Mouse (Mus musculus) cerebellum, adult 9-11 months (tissue): ENCODE results near the gene Pfkm.

Source experiments
- DNase-seq: peaks from one replicate; pipeline ENCODE4 v3.0.0; 2022

The Pfkm gene

DNA sequence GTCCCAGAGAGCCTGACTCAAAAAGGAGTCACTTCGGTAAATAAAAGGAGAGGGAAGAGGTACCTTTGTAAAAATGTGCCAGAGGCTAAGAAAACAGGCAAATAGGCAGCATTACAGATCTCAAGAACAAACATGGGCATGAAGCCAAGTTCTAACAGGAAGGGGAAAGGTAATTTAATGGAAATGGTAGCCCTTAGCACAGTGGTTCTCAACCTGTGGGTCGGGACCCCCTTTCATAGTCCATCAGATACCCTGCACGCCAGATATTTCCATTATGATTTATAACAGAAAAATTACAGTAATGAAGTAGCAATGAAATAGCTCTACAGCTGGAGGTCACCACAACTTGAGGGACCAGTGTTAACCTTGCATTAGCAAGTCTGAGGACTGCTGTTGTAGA, 84.9 kb downstream of the Pfkm start:
- DNase-seq = no peak

DNA sequence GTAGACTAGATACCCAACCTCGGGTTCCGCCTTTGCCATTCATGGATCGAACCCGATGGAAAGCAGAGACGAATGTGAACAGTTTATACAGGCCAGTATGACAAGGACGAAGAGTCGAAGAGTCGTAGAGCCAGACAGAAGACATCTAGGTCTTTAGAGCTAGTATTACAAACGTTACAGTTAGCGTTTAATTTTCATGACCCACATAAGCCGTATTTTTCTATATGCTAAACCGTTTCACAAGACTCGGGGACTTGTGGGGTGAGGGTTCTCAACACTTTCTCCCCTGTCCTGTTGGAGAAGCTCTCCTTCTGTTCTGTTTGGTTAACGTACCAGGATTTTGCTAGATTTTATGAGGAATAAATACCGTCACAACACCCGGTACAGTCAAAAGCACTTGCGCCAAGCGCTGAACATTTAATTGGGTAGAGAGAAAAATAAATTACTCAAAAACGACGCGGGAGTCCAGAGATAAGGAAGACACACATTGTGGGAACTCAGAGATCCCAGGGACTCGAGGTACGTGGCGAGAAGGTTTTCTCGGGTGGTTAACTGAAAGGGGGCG, 88.3 kb downstream of the Pfkm start:
- no peak for DNase-seq

DNA sequence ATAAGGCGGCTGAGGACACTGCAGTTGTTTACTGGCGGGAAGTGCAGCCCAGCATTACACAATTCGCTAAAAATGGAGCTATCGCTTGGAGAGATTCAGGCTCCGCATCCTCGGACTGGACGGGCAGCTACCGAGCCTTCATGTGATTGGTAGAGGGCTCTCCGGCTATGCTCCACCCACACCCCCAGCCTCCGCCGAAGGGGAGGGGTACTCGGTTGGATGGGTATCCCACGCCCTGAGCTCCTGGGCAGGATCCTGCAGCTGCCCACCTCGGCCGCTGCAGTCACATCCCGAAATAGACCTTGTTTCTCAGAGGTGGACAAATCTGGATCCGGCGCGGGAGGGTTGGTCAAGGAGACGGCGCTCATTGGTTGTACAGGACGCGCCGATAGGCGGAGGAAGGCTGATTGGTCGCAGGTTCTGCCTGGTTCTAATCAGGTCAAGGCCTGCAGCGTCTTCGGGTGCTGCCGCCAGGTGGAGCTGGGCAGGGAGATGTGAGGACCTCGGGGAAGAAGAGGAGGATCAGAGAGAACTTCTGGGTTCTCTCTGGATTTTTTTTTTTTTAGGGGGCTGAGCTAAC, 88.8 kb downstream of the Pfkm start:
- peak; percentile 99 for DNase-seq
